Mouse (Mus musculus): ENCODE data around the gene Uspl1.

DNA sequence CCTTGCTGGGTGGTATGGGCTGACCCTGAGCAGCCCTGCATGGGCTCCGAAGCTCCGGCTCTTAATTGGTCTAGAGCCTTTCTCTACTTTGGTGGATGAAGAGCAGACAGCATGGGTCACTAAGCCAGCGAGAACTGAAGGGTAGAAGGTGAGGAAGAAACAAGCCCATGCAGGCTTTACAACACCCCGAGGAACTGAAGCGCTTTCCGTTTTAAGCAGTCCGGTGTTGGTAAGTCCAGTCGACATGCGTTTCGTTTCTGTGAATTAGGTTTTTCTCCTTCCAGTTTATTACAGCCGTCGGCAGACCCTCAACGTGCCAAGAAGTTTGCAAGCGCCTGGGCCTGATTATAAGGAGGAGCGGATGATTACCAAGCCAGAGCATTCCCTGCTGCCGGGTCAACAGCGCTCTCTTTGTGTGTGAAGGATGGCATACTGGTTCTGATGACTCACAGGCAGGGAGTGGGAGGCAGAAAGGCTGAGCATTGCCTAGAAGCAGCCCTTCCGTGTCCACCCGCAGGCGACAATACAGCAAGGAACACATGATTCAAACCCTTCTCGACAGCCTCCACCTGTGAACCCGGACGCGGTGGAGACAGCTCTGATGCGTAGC, 40.3 kb upstream of the Uspl1 start:
- TF ChIP-seq POLR2A (IDR thresholded peaks at IDR 0.05; ENCODE audit: low read depth, low read length) (no peak), CTCF (IDR thresholded peaks at IDR 0.05; ENCODE audit: extremely low read depth, insufficient read depth, insufficient read length, insufficient replicate concordance) (no peak)
